Mouse (Mus musculus): ENCODE measurements around the gene Gps2. TPM values are rescaled to one million over a fixed set of nuclear protein-coding genes. Genes with fewer than 3 reads are reported as not detected.

Gene Gps2
- 22.9 TPM for polyA plus RNA-seq (2014; fragmentation: Illumina TruSeq; extraction: RNeasy Lipid Tissue Mini Kit (QIAGEN cat#74804); ENCODE audit: low read depth, low replicate concordance)

GRCm38 (mm10) chr11:69913554-69914371 lies at the start of gene Gps2:
TSS of gene Gps2 (plus strand) at chr11:69913888.

DNA sequence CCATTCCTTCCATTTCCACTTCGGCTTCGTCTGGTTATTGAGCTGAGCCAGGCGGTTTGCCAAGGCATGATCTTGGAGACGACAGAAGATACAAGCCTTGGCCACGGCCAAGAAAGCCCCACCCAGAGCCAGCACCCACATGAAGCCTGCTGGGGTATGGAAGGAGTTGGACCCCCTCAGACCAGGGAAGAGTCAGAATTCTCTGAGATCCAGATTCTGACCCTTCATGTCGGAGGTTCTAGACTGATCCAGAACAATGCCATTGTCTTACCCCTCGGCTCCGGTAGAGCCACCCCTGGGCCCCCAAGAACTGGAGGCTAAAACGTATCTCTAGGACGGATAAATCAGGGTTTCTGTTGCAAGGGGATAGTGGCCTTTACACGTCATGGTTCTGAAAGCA lies 35.8 kb upstream of the Gps2 start, which contains the start of gene Tmem95:
TSS of gene Tmem95 (minus strand) at position 141 of the 400 bp plus-strand sequence.

GRCm38 (mm10) chr11:69880853-69881603 lies 32.7 kb upstream of the Gps2 start, which contains the start of gene Kctd11:
TSS of gene Kctd11 (minus strand) at chr11:69881406.

DNA sequence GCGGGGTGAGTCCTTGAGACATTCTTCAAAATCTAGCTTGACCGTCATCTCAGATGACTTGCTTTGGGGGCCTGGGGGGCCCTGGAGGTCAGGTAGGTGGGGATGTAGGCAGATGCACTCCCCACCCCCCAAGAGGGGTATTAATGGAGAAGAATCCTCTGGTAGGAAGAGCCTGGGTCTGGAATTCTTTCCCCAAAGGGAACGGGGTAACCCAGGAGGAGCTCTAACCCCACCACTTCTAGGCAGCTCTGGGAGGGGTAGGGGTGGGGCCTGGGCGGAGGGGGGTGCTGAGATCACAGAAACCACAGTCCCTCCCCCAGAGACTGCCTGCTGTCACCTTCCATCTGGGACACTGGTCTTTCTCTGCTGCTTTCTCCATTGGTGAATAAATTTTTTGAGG lies 18.4 kb upstream of the Gps2 start, which contains the start of gene Acap1:
TSS of gene Acap1 (minus strand) at position 249 of the 400 bp plus-strand sequence.

GRCm38 (mm10) chr11:69900471-69901405 lies 12.9 kb upstream of the Gps2 start, which contains the start of the genes 2810408A11Rik and Neurl4:
TSS of gene 2810408A11Rik (minus strand) at chr11:69900987.
TSS of gene Neurl4 (plus strand) at chr11:69901072.

DNA sequence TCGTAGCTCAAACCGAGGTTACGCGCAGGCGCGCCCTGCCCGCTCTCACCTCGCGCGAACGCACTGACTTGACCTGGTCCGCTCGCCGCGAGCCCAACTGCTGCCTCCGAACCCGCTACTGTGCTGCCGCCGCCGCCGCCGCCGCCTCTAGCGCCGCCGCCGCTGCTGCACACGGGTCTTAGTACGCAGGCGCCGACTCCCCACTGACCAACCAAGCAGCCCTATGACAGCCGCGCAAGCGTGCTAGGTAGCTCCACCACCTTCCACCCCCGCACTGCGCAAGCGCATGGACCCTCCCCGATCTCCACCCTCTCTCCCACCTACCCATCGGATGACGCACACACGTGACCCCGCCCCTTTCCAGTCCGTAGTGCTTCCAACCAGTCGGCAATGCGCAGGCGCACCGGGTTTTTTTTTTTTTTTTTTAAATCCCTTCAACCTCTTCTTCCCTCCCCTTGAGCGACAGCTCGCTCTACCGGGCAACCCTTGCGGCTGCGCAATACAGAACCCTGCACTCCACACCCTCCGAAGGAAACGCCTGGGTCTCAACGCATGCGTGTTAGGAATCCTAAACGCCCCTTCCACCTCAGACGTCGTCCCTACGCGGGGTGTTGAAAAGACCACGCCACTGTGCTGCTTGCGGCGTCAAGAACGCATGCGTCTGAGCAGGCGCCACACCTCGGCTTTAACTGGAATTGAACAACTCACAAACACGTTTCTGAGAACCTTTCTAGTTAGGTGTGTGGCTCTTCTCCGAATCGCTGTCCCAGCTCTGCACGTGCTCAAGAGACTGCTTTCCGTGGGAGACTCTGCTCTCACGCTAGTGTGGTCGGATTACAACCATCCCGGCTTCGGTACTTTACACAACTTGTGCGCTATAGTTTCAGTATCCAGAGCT lies 7.7 kb downstream of the Gps2 start, which contains the start of gene Eif5a:
TSS of gene Eif5a (minus strand) at position 845 of the 898 bp plus-strand sequence.

GRCm38 (mm10) chr11:69935137-69935879 lies 21.6 kb downstream of the Gps2 start, which contains the start of gene Ybx2:
TSS of gene Ybx2 (plus strand) at chr11:69935796.

GRCm38 (mm10) chr11:69948066-69948762 lies 34.5 kb downstream of the Gps2 start, which contains the start of gene Slc2a4:
TSS of gene Slc2a4 (minus strand) at chr11:69948188.

DNA sequence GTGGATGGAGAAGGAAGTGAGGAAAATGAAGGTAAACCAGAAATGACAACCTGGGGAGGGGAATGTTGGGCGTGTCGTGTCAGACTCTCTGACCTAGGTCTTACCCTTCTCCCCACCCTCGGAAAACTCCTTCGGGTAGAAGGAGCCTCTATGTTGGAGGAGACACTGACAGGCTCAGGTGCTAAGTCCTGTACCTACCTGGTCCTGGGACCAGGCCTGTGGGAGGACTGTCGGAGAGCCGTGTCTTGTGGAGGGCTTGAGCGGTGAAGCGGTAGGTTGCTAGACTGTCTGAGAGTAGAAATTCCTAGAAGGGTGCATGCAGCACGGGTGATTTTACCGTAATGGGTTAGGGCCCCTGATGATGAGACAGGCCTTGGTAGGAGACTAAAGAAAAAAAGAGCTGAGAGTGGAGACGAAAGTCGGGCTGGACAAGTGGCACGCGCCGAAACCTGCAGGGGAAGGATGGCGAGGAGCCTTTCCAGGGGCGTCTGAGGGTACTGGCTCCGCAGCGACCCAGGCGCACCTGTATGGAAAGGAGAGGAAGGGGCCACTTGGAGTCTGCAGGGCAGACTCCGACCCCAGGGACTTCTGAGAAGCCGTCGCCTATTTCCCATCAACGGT lies 51.1 kb downstream of the Gps2 start, which contains the start of gene Cldn7:
TSS of gene Cldn7 (plus strand) at position 130 of the 621 bp plus-strand sequence.

Other genes starting within 250 kb of the Gps2 start
- 4.0 TPM for gene Cd68, start 247.7 kb upstream of the Gps2 start, polyA plus RNA-seq (2014; fragmentation: Illumina TruSeq; extraction: RNeasy Lipid Tissue Mini Kit (QIAGEN cat#74804); ENCODE audit: low read depth, low replicate concordance)
- gene Eif4a1, start 241.5 kb upstream of the Gps2 start, polyA plus RNA-seq (2014; fragmentation: Illumina TruSeq; extraction: RNeasy Lipid Tissue Mini Kit (QIAGEN cat#74804); ENCODE audit: low read depth, low replicate concordance), result 617 TPM
- gene Senp3, start 231.8 kb upstream of the Gps2 start, polyA plus RNA-seq (2014; fragmentation: Illumina TruSeq; extraction: RNeasy Lipid Tissue Mini Kit (QIAGEN cat#74804); ENCODE audit: low read depth, low replicate concordance), result 56.8 TPM
- gene Tnfsf13, start 228.1 kb upstream of the Gps2 start, polyA plus RNA-seq (2014; fragmentation: Illumina TruSeq; extraction: RNeasy Lipid Tissue Mini Kit (QIAGEN cat#74804); ENCODE audit: low read depth, low replicate concordance), result 8.3 TPM
- 2.2 TPM for gene Tnfsf12, start 218.0 kb upstream of the Gps2 start, polyA plus RNA-seq (2014; fragmentation: Illumina TruSeq; extraction: RNeasy Lipid Tissue Mini Kit (QIAGEN cat#74804); ENCODE audit: low read depth, low replicate concordance)
- gene Tnfsfm13, start 217.8 kb upstream of the Gps2 start, polyA plus RNA-seq (2014; fragmentation: Illumina TruSeq; extraction: RNeasy Lipid Tissue Mini Kit (QIAGEN cat#74804); ENCODE audit: low read depth, low replicate concordance), result 1.6 TPM
- gene Polr2a, start 155.3 kb upstream of the Gps2 start, polyA plus RNA-seq (2014; fragmentation: Illumina TruSeq; extraction: RNeasy Lipid Tissue Mini Kit (QIAGEN cat#74804); ENCODE audit: low read depth, low replicate concordance), result 37.7 TPM
- gene Slc35g3, start 151.9 kb upstream of the Gps2 start, polyA plus RNA-seq (2014; fragmentation: Illumina TruSeq; extraction: RNeasy Lipid Tissue Mini Kit (QIAGEN cat#74804); ENCODE audit: low read depth, low replicate concordance), result not detected
- gene Zbtb4, start 148.0 kb upstream of the Gps2 start, polyA plus RNA-seq (2014; fragmentation: Illumina TruSeq; extraction: RNeasy Lipid Tissue Mini Kit (QIAGEN cat#74804); ENCODE audit: low read depth, low replicate concordance), result 35.4 TPM
- gene Chrnb1, start 117.9 kb upstream of the Gps2 start, polyA plus RNA-seq (2014; fragmentation: Illumina TruSeq; extraction: RNeasy Lipid Tissue Mini Kit (QIAGEN cat#74804); ENCODE audit: low read depth, low replicate concordance), result 1.3 TPM
- gene Fgf11, start 112.0 kb upstream of the Gps2 start, polyA plus RNA-seq (2014; fragmentation: Illumina TruSeq; extraction: RNeasy Lipid Tissue Mini Kit (QIAGEN cat#74804); ENCODE audit: low read depth, low replicate concordance), result 5.0 TPM
- not detected for gene Tmem102, start 108.3 kb upstream of the Gps2 start, polyA plus RNA-seq (2014; fragmentation: Illumina TruSeq; extraction: RNeasy Lipid Tissue Mini Kit (QIAGEN cat#74804); ENCODE audit: low read depth, low replicate concordance)
- not detected for gene Gm39566, start 98.6 kb upstream of the Gps2 start, polyA plus RNA-seq (2014; fragmentation: Illumina TruSeq; extraction: RNeasy Lipid Tissue Mini Kit (QIAGEN cat#74804); ENCODE audit: low read depth, low replicate concordance)
- gene Spem2, start 95.4 kb upstream of the Gps2 start, polyA plus RNA-seq (2014; fragmentation: Illumina TruSeq; extraction: RNeasy Lipid Tissue Mini Kit (QIAGEN cat#74804); ENCODE audit: low read depth, low replicate concordance), result not detected
- gene Spem1, start 91.7 kb upstream of the Gps2 start, polyA plus RNA-seq (2014; fragmentation: Illumina TruSeq; extraction: RNeasy Lipid Tissue Mini Kit (QIAGEN cat#74804); ENCODE audit: low read depth, low replicate concordance), result not detected
- 1.5 TPM for gene Nlgn2, start 76.1 kb upstream of the Gps2 start, polyA plus RNA-seq (2014; fragmentation: Illumina TruSeq; extraction: RNeasy Lipid Tissue Mini Kit (QIAGEN cat#74804); ENCODE audit: low read depth, low replicate concordance)
- 24.3 TPM for gene Tmem256, start 75.4 kb upstream of the Gps2 start, polyA plus RNA-seq (2014; fragmentation: Illumina TruSeq; extraction: RNeasy Lipid Tissue Mini Kit (QIAGEN cat#74804); ENCODE audit: low read depth, low replicate concordance)
- 1.6 TPM for gene Plscr3, start 67.5 kb upstream of the Gps2 start, polyA plus RNA-seq (2014; fragmentation: Illumina TruSeq; extraction: RNeasy Lipid Tissue Mini Kit (QIAGEN cat#74804); ENCODE audit: low read depth, low replicate concordance)
- gene Tnk1, start 55.2 kb upstream of the Gps2 start, polyA plus RNA-seq (2014; fragmentation: Illumina TruSeq; extraction: RNeasy Lipid Tissue Mini Kit (QIAGEN cat#74804); ENCODE audit: low read depth, low replicate concordance), result not detected
- not detected for gene Tmem95, start 35.9 kb upstream of the Gps2 start, polyA plus RNA-seq (2014; fragmentation: Illumina TruSeq; extraction: RNeasy Lipid Tissue Mini Kit (QIAGEN cat#74804); ENCODE audit: low read depth, low replicate concordance)
- 2.4 TPM for gene Kctd11, start 32.5 kb upstream of the Gps2 start, polyA plus RNA-seq (2014; fragmentation: Illumina TruSeq; extraction: RNeasy Lipid Tissue Mini Kit (QIAGEN cat#74804); ENCODE audit: low read depth, low replicate concordance)
- gene Acap1, start 18.3 kb upstream of the Gps2 start, polyA plus RNA-seq (2014; fragmentation: Illumina TruSeq; extraction: RNeasy Lipid Tissue Mini Kit (QIAGEN cat#74804); ENCODE audit: low read depth, low replicate concordance), result not detected
- not detected for gene 2810408A11Rik, start 12.9 kb upstream of the Gps2 start, polyA plus RNA-seq (2014; fragmentation: Illumina TruSeq; extraction: RNeasy Lipid Tissue Mini Kit (QIAGEN cat#74804); ENCODE audit: low read depth, low replicate concordance)
- gene Neurl4, start 12.8 kb upstream of the Gps2 start, polyA plus RNA-seq (2014; fragmentation: Illumina TruSeq; extraction: RNeasy Lipid Tissue Mini Kit (QIAGEN cat#74804); ENCODE audit: low read depth, low replicate concordance), result 3.1 TPM
- gene Eif5a, start 8.1 kb downstream of the Gps2 start, polyA plus RNA-seq (2014; fragmentation: Illumina TruSeq; extraction: RNeasy Lipid Tissue Mini Kit (QIAGEN cat#74804); ENCODE audit: low read depth, low replicate concordance), result 242 TPM
- gene Ybx2, start 21.9 kb downstream of the Gps2 start, polyA plus RNA-seq (2014; fragmentation: Illumina TruSeq; extraction: RNeasy Lipid Tissue Mini Kit (QIAGEN cat#74804); ENCODE audit: low read depth, low replicate concordance), result 1.4 TPM
- 2.4 TPM for gene Slc2a4, start 34.3 kb downstream of the Gps2 start, polyA plus RNA-seq (2014; fragmentation: Illumina TruSeq; extraction: RNeasy Lipid Tissue Mini Kit (QIAGEN cat#74804); ENCODE audit: low read depth, low replicate concordance)
- gene Cldn7, start 50.9 kb downstream of the Gps2 start, polyA plus RNA-seq (2014; fragmentation: Illumina TruSeq; extraction: RNeasy Lipid Tissue Mini Kit (QIAGEN cat#74804); ENCODE audit: low read depth, low replicate concordance), result not detected
- gene Ctdnep1, start 67.3 kb downstream of the Gps2 start, polyA plus RNA-seq (2014; fragmentation: Illumina TruSeq; extraction: RNeasy Lipid Tissue Mini Kit (QIAGEN cat#74804); ENCODE audit: low read depth, low replicate concordance), result 46.8 TPM
- 17.4 TPM for gene Elp5, start 68.6 kb downstream of the Gps2 start, polyA plus RNA-seq (2014; fragmentation: Illumina TruSeq; extraction: RNeasy Lipid Tissue Mini Kit (QIAGEN cat#74804); ENCODE audit: low read depth, low replicate concordance)
- gene Gabarap, start 77.3 kb downstream of the Gps2 start, polyA plus RNA-seq (2014; fragmentation: Illumina TruSeq; extraction: RNeasy Lipid Tissue Mini Kit (QIAGEN cat#74804); ENCODE audit: low read depth, low replicate concordance), result 525 TPM
- 20.2 TPM for gene Phf23, start 81.9 kb downstream of the Gps2 start, polyA plus RNA-seq (2014; fragmentation: Illumina TruSeq; extraction: RNeasy Lipid Tissue Mini Kit (QIAGEN cat#74804); ENCODE audit: low read depth, low replicate concordance)
- gene Dvl2, start 86.7 kb downstream of the Gps2 start, polyA plus RNA-seq (2014; fragmentation: Illumina TruSeq; extraction: RNeasy Lipid Tissue Mini Kit (QIAGEN cat#74804); ENCODE audit: low read depth, low replicate concordance), result 0.76 TPM
- 27.3 TPM for gene Acadvl, start 101.5 kb downstream of the Gps2 start, polyA plus RNA-seq (2014; fragmentation: Illumina TruSeq; extraction: RNeasy Lipid Tissue Mini Kit (QIAGEN cat#74804); ENCODE audit: low read depth, low replicate concordance)
- 1.6 TPM for gene Dlg4, start 103.1 kb downstream of the Gps2 start, polyA plus RNA-seq (2014; fragmentation: Illumina TruSeq; extraction: RNeasy Lipid Tissue Mini Kit (QIAGEN cat#74804); ENCODE audit: low read depth, low replicate concordance)
- not detected for gene Asgr1, start 140.2 kb downstream of the Gps2 start, polyA plus RNA-seq (2014; fragmentation: Illumina TruSeq; extraction: RNeasy Lipid Tissue Mini Kit (QIAGEN cat#74804); ENCODE audit: low read depth, low replicate concordance)
- gene Asgr2, start 178.8 kb downstream of the Gps2 start, polyA plus RNA-seq (2014; fragmentation: Illumina TruSeq; extraction: RNeasy Lipid Tissue Mini Kit (QIAGEN cat#74804); ENCODE audit: low read depth, low replicate concordance), result not detected
- gene Mgl2, start 216.4 kb downstream of the Gps2 start, polyA plus RNA-seq (2014; fragmentation: Illumina TruSeq; extraction: RNeasy Lipid Tissue Mini Kit (QIAGEN cat#74804); ENCODE audit: low read depth, low replicate concordance), result 2.5 TPM
- gene Clec10a, start 242.3 kb downstream of the Gps2 start, polyA plus RNA-seq (2014; fragmentation: Illumina TruSeq; extraction: RNeasy Lipid Tissue Mini Kit (QIAGEN cat#74804); ENCODE audit: low read depth, low replicate concordance), result not detected